Mouse (Mus musculus) layer of hippocampus, adult 2 months (tissue): Measurements from ENCODE around the gene Rap1gap2. TPM values are rescaled to one million over a fixed set of nuclear protein-coding genes. Genes with fewer than 3 reads are reported as not detected.

Source experiments
- DNase-seq, 2 experiments: peaks; one replicate each; pipeline ENCODE4 v3.0.0; 2022; ENCODE audit warnings: low spot score in 2 of 2
- H3K27ac ChIP-seq: fragments of 200-600 bp; 2 replicates; pipeline ENCODE4 v1.8.1; 2022
- H3K4me3 ChIP-seq: fragments of 200-600 bp; 2 replicates; pipeline ENCODE4 v1.8.1; 2022; ENCODE audit warnings: mild to moderate bottlenecking
- CTCF ChIP-seq: fragments of 200-600 bp; conservative IDR thresholded peaks from 2 replicates; pipeline ENCODE4 v1.8.1; 2022; ENCODE audit warnings: antibody characterized with exemption, mild to moderate bottlenecking, moderate library complexity
- total RNA-seq, 2 experiments: library from RNA; stranded (reverse); gene quantifications; 2 replicates each; pipeline ENCODE4 v1.2.3; 2021

The Rap1gap2 gene
- total RNA-seq, 2 experiments from 2014 or later: 129 to 135 TPM

GRCm38 (mm10) chr11:74521981-74522486, 88.7 kb downstream of the Rap1gap2 start:
- Histone ChIP-seq H3K27ac (peak overlapping the region; percentile 63), H3K4me3 (peak overlapping the region; percentile 77)
- TF ChIP-seq CTCF: no peak
- no peak for DNase-seq

GRCm38 (mm10) chr11:74520201-74520600, 90.5 kb downstream of the Rap1gap2 start:
- no peak for TF ChIP-seq CTCF
- Histone ChIP-seq H3K27ac (no peak overlapping the region), H3K4me3 (no peak overlapping the region)
- DNase-seq: no peak

- H3K4me3 ChIP-seq: no peak overlapping the region
- no peak for TF ChIP-seq CTCF
- H3K27ac ChIP-seq: peak overlapping the region; percentile 73
- DNase-seq: peak; percentile 67 to 74
These were observed 94.6 kb downstream of the Rap1gap2 start for GRCm38 (mm10) chr11:74516112-74516511.

GRCm38 (mm10) chr11:74515046-74515445, 95.7 kb downstream of the Rap1gap2 start:
- no peak for DNase-seq
- Histone ChIP-seq H3K4me3 (no peak overlapping the region), H3K27ac (peak overlapping the region; percentile 69; the same call in 1 of the 2 replicates)
- no peak for TF ChIP-seq CTCF

GRCm38 (mm10) chr11:74512595-74512994, 98.1 kb downstream of the Rap1gap2 start:
- no peak for TF ChIP-seq CTCF
- no peak for DNase-seq
- no peak overlapping the region for H3K27ac ChIP-seq
- no peak overlapping the region for H3K4me3 ChIP-seq

- no peak overlapping the region for H3K4me3 ChIP-seq
- no peak overlapping the region for H3K27ac ChIP-seq
- no peak for TF ChIP-seq CTCF
- DNase-seq: no peak
These were observed 104.4 kb downstream of the Rap1gap2 start for GRCm38 (mm10) chr11:74506275-74506674.

GRCm38 (mm10) chr11:74502485-74502884, 108.2 kb downstream of the Rap1gap2 start:
- no peak for TF ChIP-seq CTCF
- Histone ChIP-seq H3K27ac (no peak overlapping the region), H3K4me3 (no peak overlapping the region)
- no peak for DNase-seq

- no peak for DNase-seq
- no peak overlapping the region for H3K27ac ChIP-seq
- H3K4me3 ChIP-seq: no peak overlapping the region
- no peak for TF ChIP-seq CTCF
These were observed 108.7 kb downstream of the Rap1gap2 start for GRCm38 (mm10) chr11:74501989-74502388.

- DNase-seq: no peak
- no peak for TF ChIP-seq CTCF
- H3K4me3 ChIP-seq: no peak overlapping the region
- H3K27ac ChIP-seq: peak overlapping the region; percentile 2; the same call in 1 of the 2 replicates
These were observed 109.7 kb downstream of the Rap1gap2 start for GRCm38 (mm10) chr11:74501061-74501460.

GRCm38 (mm10) chr11:74499521-74500099, 111.1 kb downstream of the Rap1gap2 start:
- DNase-seq: no peak
- H3K4me3 ChIP-seq: no peak overlapping the region
- TF ChIP-seq CTCF: no peak
- peak overlapping the region; percentile 57; the same call in 1 of the 2 replicates for H3K27ac ChIP-seq

- DNase-seq: no peak
These were observed 111.7 kb downstream of the Rap1gap2 start for GRCm38 (mm10) chr11:74499058-74499457.

GRCm38 (mm10) chr11:74496581-74496980, 114.1 kb downstream of the Rap1gap2 start:
- TF ChIP-seq CTCF: no peak
- Histone ChIP-seq H3K27ac (no peak overlapping the region), H3K4me3 (no peak overlapping the region)
- no peak for DNase-seq

More at GRCm38 (mm10) chr11:74499058-74499457, 111.7 kb downstream of the Rap1gap2 start:
- Histone ChIP-seq H3K27ac (peak overlapping the region; percentile 57; the same call in 1 of the 2 replicates), H3K4me3 (no peak overlapping the region)
- TF ChIP-seq CTCF: no peak

- Histone ChIP-seq H3K4me3 (no peak overlapping the region), H3K27ac (no peak overlapping the region)
- TF ChIP-seq CTCF: no peak
- DNase-seq: no peak
These were observed 116.8 kb downstream of the Rap1gap2 start for GRCm38 (mm10) chr11:74493936-74494335.

- no peak overlapping the region for H3K4me3 ChIP-seq
- TF ChIP-seq CTCF: no peak
- DNase-seq: no peak
- no peak overlapping the region for H3K27ac ChIP-seq
These were observed 117.4 kb downstream of the Rap1gap2 start for GRCm38 (mm10) chr11:74493172-74493862.
